Mouse (Mus musculus): ENCODE measurements around the gene Fem1a.
A peak's percentile ranks its signal among the peaks of the same experiment; 100 is the strongest.

The Fem1a gene

GRCm38 (mm10) chr17:56279481-56280155 lies 23.0 kb downstream of the Fem1a start:
- no peak for DNase-seq

- DNase-seq: no peak
These were observed 24.6 kb downstream of the Fem1a start for GRCm38 (mm10) chr17:56281193-56281592.

- no peak for DNase-seq
These were observed 26.2 kb downstream of the Fem1a start for GRCm38 (mm10) chr17:56282802-56283201.

GRCm38 (mm10) chr17:56283316-56283715 lies 26.7 kb downstream of the Fem1a start:
- DNase-seq: no peak

GRCm38 (mm10) chr17:56285995-56286394 lies 29.4 kb downstream of the Fem1a start:
- DNase-seq: no peak

GRCm38 (mm10) chr17:56287830-56288229 lies 31.2 kb downstream of the Fem1a start:
- DNase-seq: no peak

- no peak for DNase-seq
These were observed 32.3 kb downstream of the Fem1a start for GRCm38 (mm10) chr17:56288866-56289265.

- peak; percentile 45 to 49 for DNase-seq
These were observed 33.0 kb downstream of the Fem1a start for GRCm38 (mm10) chr17:56289371-56290331.

GRCm38 (mm10) chr17:56290388-56291170 lies 34.0 kb downstream of the Fem1a start:
- DNase-seq: peak; percentile 89 to 91

- peak; percentile 92 for DNase-seq
These were observed 34.5 kb downstream of the Fem1a start for GRCm38 (mm10) chr17:56291171-56291511.

GRCm38 (mm10) chr17:56291826-56292475 lies 35.3 kb downstream of the Fem1a start:
- no peak for DNase-seq

- no peak for DNase-seq
These were observed 36.1 kb downstream of the Fem1a start, which contains the start of gene Plin3 for GRCm38 (mm10) chr17:56292531-56293222. TSS of gene Plin3 (minus strand) at chr17:56292873.

- no peak for DNase-seq
These were observed 36.7 kb downstream of the Fem1a start for GRCm38 (mm10) chr17:56293291-56293690.

- DNase-seq: no peak
These were observed 37.6 kb downstream of the Fem1a start for GRCm38 (mm10) chr17:56294241-56294640.

GRCm38 (mm10) chr17:56296201-56296600 lies 39.6 kb downstream of the Fem1a start:
- no peak for DNase-seq

GRCm38 (mm10) chr17:56298238-56298637 lies 41.6 kb downstream of the Fem1a start:
- DNase-seq: no peak

GRCm38 (mm10) chr17:56300186-56300585 lies 43.6 kb downstream of the Fem1a start, which contains the start of gene Arrdc5:
TSS of gene Arrdc5 (minus strand) at chr17:56300286.
- DNase-seq: no peak

- DNase-seq: no peak
These were observed 45.9 kb downstream of the Fem1a start for GRCm38 (mm10) chr17:56302363-56302996.

- peak; percentile 54 to 61 for DNase-seq
These were observed 46.7 kb downstream of the Fem1a start, which contains the start of gene Uhrf1 for GRCm38 (mm10) chr17:56303160-56303846. TSS of gene Uhrf1 (plus strand) at chr17:56303321.

- peak; percentile 97 for DNase-seq
These were observed 47.4 kb downstream of the Fem1a start for GRCm38 (mm10) chr17:56303847-56304586.

All from B cell, adult 2 months (primary cell).